Comparison of ENCODE assay signal across 27 mouse cellular contexts in genomic region chr3:146628227-146628982, GRCm38 (mm10). TPM values are rescaled to one million over a fixed set of nuclear protein-coding genes. Genes with fewer than 3 reads are reported as not detected.
DNase-seq lines count a peak whose midpoint lies in the region; ATAC-seq and TF ChIP-seq lines count a peak whose summit lies in the region.
"Had no signal": no experiment of that assay in that cellular context is flagged by ENCODE, and none has a peak within 500 bp of the region (broad histone marks: within the 10 kb centered on the region; RNA-seq: fewer than 3 reads in every experiment).

No protein-coding gene starts in this region.

- no peak for TF ChIP-seq CTCF in kidney, adult 2 months (conservative IDR thresholded peaks at IDR 0.05; ENCODE audit: insufficient read depth, insufficient read length, low read depth, low read length)
- TF ChIP-seq CTCF in layer of hippocampus, adult 2 months (conservative IDR thresholded peaks at IDR 0.05): no peak

- no peak for TF ChIP-seq POLR2A in kidney, adult 2 months (IDR thresholded peaks at IDR 0.05; ENCODE audit: low read depth, low read length)

- peak overlapping the region; percentile 36 for H3K4me2 ChIP-seq in kidney, embryonic 15.5 days
- H3K4me2 ChIP-seq: heart, embryonic 15.5 days; limb, embryonic 12.5 days; lung, embryonic 15.5 days; midbrain, embryonic 13.5 days had no signal

- H3K9ac ChIP-seq in kidney, embryonic 15.5 days: no peak overlapping the region
- H3K9ac ChIP-seq: forebrain, postnatal 0 days; heart, embryonic 15.5 days; limb, embryonic 12.5 days; liver, embryonic 14.5 days; lung, embryonic 15.5 days; midbrain, embryonic 13.5 days had no signal

- WGBS in kidney, embryonic 15.5 days: 40% methylated on average over 8 of the region's 8 CpGs
- WGBS in kidney, adult 2 months: 35% methylated on average over 8 of the region's 8 CpGs

- H3K9me3 ChIP-seq in kidney, embryonic 15.5 days (replicated peaks): no peaks in the 10 kb centered on the region
- H3K9me3 ChIP-seq: heart, embryonic 15.5 days; limb, embryonic 12.5 days; lung, embryonic 15.5 days; midbrain, embryonic 13.5 days had no signal

- peak; percentile 4 for DNase-seq in embryo, embryonic 10.5 days (ENCODE audit: low spot score)
- DNase-seq in embryo, embryonic 9.5 days (ENCODE audit: extremely low spot score): no peak
- no peak for DNase-seq in kidney, adult 2 months
- peak; percentile 22 for DNase-seq in 416B (ENCODE audit: low read depth)
- DNase-seq in testis, postnatal 14 days (ENCODE audit: low spot score): no peak
- DNase-seq in layer of hippocampus, adult 2 months (ENCODE audit: low spot score in 2 of 2): no peak
- DNase-seq: adrenal gland, adult 8-10 months; cerebellum, adult 9-10 months; forebrain, postnatal 0 days; gastrocnemius, adult 2 months; heart, adult 18-20 months; lung, postnatal 4 days; thymus, postnatal 36 days had no signal

- peak; percentile 95 for ATAC-seq in kidney, embryonic 15.5 days (replicated peaks; ENCODE audit: low FRiP score)
- peak; percentile 21 to 55; a peak in 3 of 4 replicates for ATAC-seq in hematopoietic stem cell, adult 5-6 weeks (replicated peaks in 1 of 2; ENCODE audit: insufficient read depth in 1 of 2, low FRiP score in 2 of 2, low TSS enrichment in 1 of 2, low read depth in 1 of 2, poor library complexity in 2 of 2, severe bottlenecking in 2 of 2)
- ATAC-seq: forebrain, postnatal 0 days; inflammation-experienced regulatory T-cells, adult 6 months; midbrain, embryonic 13.5 days had no signal

- no peak overlapping the region for H3K4me3 ChIP-seq in kidney, embryonic 15.5 days (replicated peaks)
- no peak overlapping the region for H3K4me3 ChIP-seq in kidney, adult 2 months (ENCODE audit: insufficient read depth, low read depth, low read length)
- H3K4me3 ChIP-seq in layer of hippocampus, adult 2 months: no peak overlapping the region
- H3K4me3 ChIP-seq: gastrocnemius, adult 2 months; heart, embryonic 15.5 days; limb, embryonic 12.5 days; lung, embryonic 15.5 days; midbrain, embryonic 13.5 days had no signal

- peaks cover 18% of the 10 kb centered on the region for H3K4me1 ChIP-seq in kidney, embryonic 15.5 days
- H3K4me1 ChIP-seq in kidney, adult 2 months (ENCODE audit: control insufficient read depth, insufficient read depth, low read length): no peaks in the 10 kb centered on the region
- H3K4me1 ChIP-seq: heart, embryonic 15.5 days; limb, embryonic 12.5 days; lung, embryonic 15.5 days; midbrain, embryonic 13.5 days had no signal

- H3K36me3 ChIP-seq in kidney, embryonic 15.5 days: no peaks in the 10 kb centered on the region
- no peaks in the 10 kb centered on the region for H3K36me3 ChIP-seq in kidney, adult 2 months (ENCODE audit: control insufficient read depth, insufficient read depth, low read length)
- H3K36me3 ChIP-seq: heart, embryonic 15.5 days; limb, embryonic 12.5 days; lung, embryonic 15.5 days; midbrain, embryonic 13.5 days had no signal

- peak overlapping the region; percentile 67; the same call in 1 of the 2 replicates for H3K27ac ChIP-seq in kidney, embryonic 15.5 days
- no peak overlapping the region for H3K27ac ChIP-seq in kidney, adult 2 months (ENCODE audit: insufficient read depth, low read depth, low read length)
- H3K27ac ChIP-seq in layer of hippocampus, adult 2 months: no peak overlapping the region
- H3K27ac ChIP-seq: gastrocnemius, adult 2 months; heart, embryonic 15.5 days; limb, embryonic 12.5 days; liver, embryonic 14.5 days; lung, embryonic 15.5 days; midbrain, embryonic 13.5 days had no signal

- H3K27me3 ChIP-seq in kidney, embryonic 15.5 days: no peaks in the 10 kb centered on the region
- no peaks in the 10 kb centered on the region for H3K27me3 ChIP-seq in kidney, adult 2 months (replicated peaks; ENCODE audit: control insufficient read depth, insufficient read depth, low read length)
- H3K27me3 ChIP-seq: heart, embryonic 15.5 days; limb, embryonic 12.5 days; lung, embryonic 15.5 days; midbrain, embryonic 13.5 days had no signal

RNA-seq across cellular contexts. Expression of gene Dnase2b, which starts 13.0 kb away (rescaled TPM):
- 0.08 TPM in 1 of 2 replicates, not detected in the other for polyA plus RNA-seq in kidney, embryonic 15.5 days (2015; fragmentation: Nextera tagmentation; extraction: Ambion mirVana)
- polyA plus RNA-seq in kidney, adult 2 months (2012; rRNA removed): not detected in 2 replicates
- not detected in 2 replicates for total RNA-seq in hematopoietic stem cell, adult 5-6 weeks (2017)
- not detected for total RNA-seq in layer of hippocampus, adult 2 months (2021)
- total RNA-seq: adrenal gland, adult 8-10 months; forebrain, postnatal 0 days; heart, adult 18-20 months; layer of hippocampus, postnatal 25 days; left cerebral cortex, postnatal 10 days had no signal
- polyA plus RNA-seq: embryonic facial prominence, embryonic 14.5 days; forebrain, postnatal 0 days; heart, embryonic 15.5 days; hindbrain, embryonic 11.5 days; inflammation-experienced regulatory T-cells, adult 6 months; limb, embryonic 12.5 days; lung, embryonic 15.5 days; midbrain, embryonic 13.5 days; neural tube, embryonic 14.5 days; testis, adult 2 months had no signal

RNA-seq across cellular contexts. Expression of gene 4930503B20Rik, which starts 22.7 kb away (rescaled TPM):
- not detected in 2 replicates for polyA plus RNA-seq in kidney, embryonic 15.5 days (2015; fragmentation: Nextera tagmentation; extraction: Ambion mirVana)
- polyA plus RNA-seq in kidney, adult 2 months (2012; rRNA removed): not detected in 2 replicates
- not detected in 2 replicates for total RNA-seq in hematopoietic stem cell, adult 5-6 weeks (2017)
- total RNA-seq in layer of hippocampus, adult 2 months (2021): not detected
- total RNA-seq: adrenal gland, adult 8-10 months; forebrain, postnatal 0 days; gastrocnemius, adult 2 months; heart, adult 18-20 months; layer of hippocampus, postnatal 25 days; left cerebral cortex, postnatal 10 days had no signal
- polyA plus RNA-seq: embryonic facial prominence, embryonic 14.5 days; hindbrain, embryonic 11.5 days; inflammation-experienced regulatory T-cells, adult 6 months; limb, embryonic 12.5 days; liver, embryonic 14.5 days; midbrain, embryonic 13.5 days; neural tube, embryonic 14.5 days had no signal

RNA-seq across cellular contexts. Expression of gene Samd13, which starts 57.0 kb away (rescaled TPM):
- 0.86 and 0.96 TPM in 2 replicates for polyA plus RNA-seq in kidney, embryonic 15.5 days (2015; fragmentation: Nextera tagmentation; extraction: Ambion mirVana)
- polyA plus RNA-seq in kidney, adult 2 months (2012; rRNA removed): 0.11 and 0.27 TPM in 2 replicates
- total RNA-seq in hematopoietic stem cell, adult 5-6 weeks (2017): 3.2 and 5.0 TPM in 2 replicates
- under 1 TPM; 0.72 to 0.86 TPM for total RNA-seq in layer of hippocampus, adult 2 months (2021)
- total RNA-seq: layer of hippocampus, postnatal 25 days had no signal
- polyA plus RNA-seq: testis, adult 2 months had no signal

RNA-seq across cellular contexts. Expression of gene Uox, which starts 58.2 kb away (rescaled TPM):
- polyA plus RNA-seq in kidney, embryonic 15.5 days (2015; fragmentation: Nextera tagmentation; extraction: Ambion mirVana): 0.88 TPM in 1 of 2 replicates, not detected in the other
- polyA plus RNA-seq in kidney, adult 2 months (2012; rRNA removed): 0.19 TPM in 1 of 2 replicates, not detected in the other
- total RNA-seq in hematopoietic stem cell, adult 5-6 weeks (2017): not detected in 2 replicates
- total RNA-seq in layer of hippocampus, adult 2 months (2021): under 1 TPM in 1 of 2 experiments, not detected in 1; 0.44 TPM
- total RNA-seq: gastrocnemius, adult 2 months; heart, adult 18-20 months; layer of hippocampus, postnatal 25 days had no signal
- polyA plus RNA-seq: heart, embryonic 15.5 days; hindbrain, embryonic 11.5 days; limb, embryonic 12.5 days; midbrain, embryonic 13.5 days; neural tube, embryonic 14.5 days had no signal

Comparison
In these comparisons a context has a peak if more than half of its experiments do, and no peak if none do; other contexts are left out.
1. DNase-seq: peak in embryo, embryonic 10.5 days (single experiment) and 416B (single experiment); none in embryo, embryonic 9.5 days (single experiment), kidney, adult 2 months (single experiment), testis, postnatal 14 days (single experiment) and layer of hippocampus, adult 2 months (0 of 2).